Mouse (Mus musculus): ENCODE results near the gene Lrba.

GRCm38 (mm10) chr3:86451211-86451610 is 226.7 kb downstream of the Lrba start:
- no peak for TF ChIP-seq CTCF (IDR thresholded peaks at IDR 0.05)
- no peak for TF ChIP-seq EP300 (IDR thresholded peaks at IDR 0.05)
